Mouse (Mus musculus) lung, embryonic 15.5 days (tissue): ENCODE data around the gene Gm20521. TPM values are rescaled to one million over a fixed set of nuclear protein-coding genes. Genes with fewer than 3 reads are reported as not detected.

Experiments
- ATAC-seq: fragments of 200-750 bp; cut with Nextera tagmentation; 2 replicates; pipeline ENCODE4 v1.8.0; 2017; ENCODE audit warnings: moderate number of reproducible peaks, borderline replicate concordance; ENCODE audit not compliant: low FRiP score, low TSS enrichment; ENCODE audit errors: extremely low read depth
- H3K27ac ChIP-seq: fragments of 300-500 bp; sonication (generic); 2 replicates; pipeline ENCODE4 v1.5.1; 2015; ENCODE audit warnings: moderate library complexity, mild to moderate bottlenecking, inconsistent platforms
- H3K27me3 ChIP-seq: fragments of 300-500 bp; sonication (generic); 2 replicates; pipeline ENCODE4 v1.6.1; 2015; ENCODE audit warnings: inconsistent platforms
- H3K36me3 ChIP-seq: fragments of 300-500 bp; sonication (generic); 2 replicates; pipeline ENCODE4 v1.6.1; 2015; ENCODE audit warnings: inconsistent platforms
- H3K4me1 ChIP-seq: fragments of 300-500 bp; sonication (generic); 2 replicates; pipeline ENCODE4 v1.6.1; 2015; ENCODE audit warnings: inconsistent platforms
- H3K4me2 ChIP-seq: fragments of 300-500 bp; sonication (generic); 2 replicates; pipeline ENCODE4 v1.6.1; 2015; ENCODE audit warnings: inconsistent platforms, mild to moderate bottlenecking, moderate library complexity
- H3K4me3 ChIP-seq: fragments of 300-500 bp; sonication (generic); 2 replicates; pipeline ENCODE4 v1.5.1; 2015; ENCODE audit warnings: mild to moderate bottlenecking, inconsistent platforms
- H3K9ac ChIP-seq: fragments of 300-500 bp; sonication (generic); 2 replicates; pipeline ENCODE4 v1.6.1; 2015; ENCODE audit warnings: inconsistent platforms
- H3K9me3 ChIP-seq: fragments of 300-500 bp; sonication (generic); 2 replicates; pipeline ENCODE4 v1.6.1; 2016; ENCODE audit warnings: inconsistent platforms
- WGBS: fragments of 180-500 bp; shearing (Covaris S2); methylation state at CpG from one replicate; pipeline ENCODE4 v1.1.7; 2015; 5-methylcytosine and 5-hydroxymethylcytosine counted together
- polyA plus RNA-seq: library from polyadenylated mRNA; unstranded; fragments of >200 nt; fragmentation: Nextera tagmentation; extraction: Ambion mirVana; gene quantifications from 2 replicates; pipeline ENCODE4 v1.2.1, GENCODE M21; 2015

The Gm20521 gene
- not detected in 2 replicates for polyA plus RNA-seq

GRCm38 (mm10) chr14:54883154-54884021 is at the start of gene Gm20521, which contains the start of gene Bcl2l2:
Gm20521 (plus strand) TSS chr14:54883441.
Bcl2l2 (plus strand) TSS chr14:54883377.
- H3K27me3 ChIP-seq, result peaks cover 6% of the 10 kb centered on the region; the same call in 1 of the 2 replicates
- peak within 1 kb of the TSS; percentile 98 for H3K27ac ChIP-seq
- peak within 1 kb of the TSS; percentile 64 for H3K4me2 ChIP-seq
- H3K9ac ChIP-seq, result peak within 1 kb of the TSS; percentile 84
- peaks cover 18% of the 10 kb centered on the region for H3K4me1 ChIP-seq
- peaks cover 11% of the 10 kb centered on the region for H3K36me3 ChIP-seq
- peak; percentile 90 for ATAC-seq
- peak within 1 kb of the TSS; percentile 71 for H3K4me3 ChIP-seq
- WGBS, result under 1% methylated on average over 27 of the region's 27 CpGs
- no peaks in the 10 kb centered on the region for H3K9me3 ChIP-seq

- Histone ChIP-seq H3K27me3 (0 out of 2 replicates have a peak, but pooled peaks cover 4% of the 10 kb centered on the region), H3K9ac (no peak overlapping the region), H3K4me2 (no peak overlapping the region), H3K27ac (no peak overlapping the region), H3K4me1 (no peaks in the 10 kb centered on the region), H3K36me3 (no peaks in the 10 kb centered on the region), H3K9me3 (no peaks in the 10 kb centered on the region), H3K4me3 (no peak overlapping the region)
- WGBS, result 1% methylated on average over 4 of the region's 4 CpGs
- no peak for ATAC-seq
Observed at GRCm38 (mm10) chr14:54843461-54843860, 39.8 kb upstream of the Gm20521 start.

GRCm38 (mm10) chr14:54855726-54856125 is 27.5 kb upstream of the Gm20521 start:
- 87% methylated on average over 3 of the region's 3 CpGs for WGBS
- H3K4me3 ChIP-seq, result no peak overlapping the region
- H3K4me1 ChIP-seq, result no peaks in the 10 kb centered on the region
- no peaks in the 10 kb centered on the region for H3K27me3 ChIP-seq
- H3K4me2 ChIP-seq, result no peak overlapping the region
- H3K9me3 ChIP-seq, result no peaks in the 10 kb centered on the region
- ATAC-seq, result no peak
- H3K27ac ChIP-seq, result no peak overlapping the region
- no peak overlapping the region for H3K9ac ChIP-seq
- peaks cover 25% of the 10 kb centered on the region for H3K36me3 ChIP-seq

- Histone ChIP-seq H3K36me3 (peaks cover 25% of the 10 kb centered on the region), H3K9ac (no peak overlapping the region), H3K4me2 (no peak overlapping the region), H3K4me1 (no peaks in the 10 kb centered on the region), H3K27ac (no peak overlapping the region), H3K4me3 (no peak overlapping the region), H3K27me3 (no peaks in the 10 kb centered on the region), H3K9me3 (no peaks in the 10 kb centered on the region)
- ATAC-seq, result no peak
- WGBS, result 84% methylated on average over 7 of the region's 7 CpGs
Observed at GRCm38 (mm10) chr14:54856703-54857102, 26.5 kb upstream of the Gm20521 start.

- Histone ChIP-seq H3K9me3 (no peaks in the 10 kb centered on the region), H3K36me3 (peaks cover 25% of the 10 kb centered on the region), H3K4me1 (no peaks in the 10 kb centered on the region), H3K4me2 (no peak overlapping the region), H3K27ac (no peak overlapping the region), H3K9ac (no peak overlapping the region), H3K4me3 (no peak overlapping the region), H3K27me3 (no peaks in the 10 kb centered on the region)
- ATAC-seq, result no peak
- 92% methylated on average over 9 of the region's 9 CpGs for WGBS
Observed at GRCm38 (mm10) chr14:54857891-54858290, 25.4 kb upstream of the Gm20521 start.

GRCm38 (mm10) chr14:54860511-54860910 is 22.7 kb upstream of the Gm20521 start:
- peaks cover 18% of the 10 kb centered on the region for H3K36me3 ChIP-seq
- no peaks in the 10 kb centered on the region for H3K27me3 ChIP-seq
- no peak overlapping the region for H3K4me3 ChIP-seq
- H3K4me2 ChIP-seq, result no peak overlapping the region
- no peak overlapping the region for H3K27ac ChIP-seq
- no peaks in the 10 kb centered on the region for H3K9me3 ChIP-seq
- 34% methylated on average over 2 of the region's 2 CpGs for WGBS
- no peak for ATAC-seq
- no peaks in the 10 kb centered on the region for H3K4me1 ChIP-seq
- no peak overlapping the region for H3K9ac ChIP-seq

- H3K27ac ChIP-seq, result peak overlapping the region; percentile 76
- H3K27me3 ChIP-seq, result no peaks in the 10 kb centered on the region
- peak overlapping the region; percentile 70 for H3K4me3 ChIP-seq
- peak overlapping the region; percentile 84 for H3K9ac ChIP-seq
- H3K4me2 ChIP-seq, result peak overlapping the region; percentile 74
- ATAC-seq, result peak; percentile 100
- H3K36me3 ChIP-seq, result no peaks in the 10 kb centered on the region
- H3K4me1 ChIP-seq, result no peaks in the 10 kb centered on the region
- WGBS, result under 1% methylated on average over 54 of the region's 56 CpGs
- H3K9me3 ChIP-seq, result no peaks in the 10 kb centered on the region
Observed at GRCm38 (mm10) chr14:54863501-54864312, 19.5 kb upstream of the Gm20521 start.

GRCm38 (mm10) chr14:54864313-54865036 is 18.8 kb upstream of the Gm20521 start:
- Histone ChIP-seq H3K4me2 (peak overlapping the region; percentile 74), H3K4me3 (peak overlapping the region; percentile 70), H3K4me1 (no peaks in the 10 kb centered on the region), H3K9me3 (no peaks in the 10 kb centered on the region), H3K27me3 (no peaks in the 10 kb centered on the region), H3K9ac (peak overlapping the region; percentile 84), H3K36me3 (no peaks in the 10 kb centered on the region), H3K27ac (peak overlapping the region; percentile 76)
- no peak for ATAC-seq
- WGBS, result 14% methylated on average over 21 of the region's 21 CpGs

- H3K9me3 ChIP-seq, result no peaks in the 10 kb centered on the region
- H3K36me3 ChIP-seq, result no peaks in the 10 kb centered on the region
- no peak overlapping the region for H3K4me3 ChIP-seq
- ATAC-seq, result no peak
- H3K9ac ChIP-seq, result no peak overlapping the region
- no peak overlapping the region for H3K4me2 ChIP-seq
- H3K27me3 ChIP-seq, result no peaks in the 10 kb centered on the region
- H3K4me1 ChIP-seq, result no peaks in the 10 kb centered on the region
- WGBS, result 68% methylated on average over 5 of the region's 5 CpGs
- no peak overlapping the region for H3K27ac ChIP-seq
Observed at GRCm38 (mm10) chr14:54865626-54866025, 17.6 kb upstream of the Gm20521 start.

GRCm38 (mm10) chr14:54866268-54866667 is 17.0 kb upstream of the Gm20521 start:
- no peak overlapping the region for H3K4me2 ChIP-seq
- ATAC-seq, result no peak
- H3K36me3 ChIP-seq, result no peaks in the 10 kb centered on the region
- no peaks in the 10 kb centered on the region for H3K4me1 ChIP-seq
- H3K4me3 ChIP-seq, result no peak overlapping the region
- 39% methylated on average over 3 of the region's 3 CpGs for WGBS
- H3K9me3 ChIP-seq, result no peaks in the 10 kb centered on the region
- no peak overlapping the region for H3K9ac ChIP-seq
- H3K27ac ChIP-seq, result no peak overlapping the region
- H3K27me3 ChIP-seq, result no peaks in the 10 kb centered on the region

- no peaks in the 10 kb centered on the region for H3K36me3 ChIP-seq
- ATAC-seq, result no peak
- H3K4me2 ChIP-seq, result no peak overlapping the region
- no peaks in the 10 kb centered on the region for H3K4me1 ChIP-seq
- H3K27me3 ChIP-seq, result no peaks in the 10 kb centered on the region
- H3K4me3 ChIP-seq, result no peak overlapping the region
- H3K9ac ChIP-seq, result no peak overlapping the region
- WGBS, result 52% methylated on average over 5 of the region's 5 CpGs
- H3K9me3 ChIP-seq, result no peaks in the 10 kb centered on the region
- no peak overlapping the region for H3K27ac ChIP-seq
Observed at GRCm38 (mm10) chr14:54866936-54867335, 16.3 kb upstream of the Gm20521 start.
